In the genomic region with DNA sequence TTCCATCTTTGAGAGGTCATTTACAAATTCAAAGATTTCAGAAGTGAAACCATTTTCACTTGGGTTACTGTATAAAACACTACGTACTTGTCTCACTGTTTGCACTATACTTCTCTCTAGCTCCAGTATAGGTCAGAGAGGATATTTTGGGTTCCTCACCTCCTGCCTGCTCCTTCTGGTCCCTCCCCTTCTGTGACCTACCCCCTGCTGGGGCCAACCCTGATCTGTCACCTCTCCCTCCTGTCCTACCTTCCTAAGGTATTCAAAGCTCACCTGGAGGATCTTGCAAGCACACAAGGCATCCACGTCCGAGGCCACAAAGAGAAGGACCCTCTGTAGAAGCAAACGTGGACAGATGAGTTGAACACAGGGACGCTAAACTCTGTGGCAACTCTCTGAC, we compare ENCODE assay signal across 8 mouse cellular contexts. TPM values are rescaled to one million over a fixed set of nuclear protein-coding genes. Genes with fewer than 3 reads are reported as not detected.
DNase-seq lines count a peak whose midpoint lies in the region; ATAC-seq lines count a peak whose summit lies in the region.

No protein-coding gene starts in this region.

- no peaks in the 10 kb centered on the region for H3K27me3 ChIP-seq in hindbrain, embryonic 14.5 days (ENCODE audit: control insufficient read depth, insufficient read depth, low read length)
- H3K27me3 ChIP-seq in midbrain, embryonic 13.5 days, result no peaks in the 10 kb centered on the region

- no peaks in the 10 kb centered on the region for H3K9me3 ChIP-seq in hindbrain, embryonic 14.5 days (ENCODE audit: control insufficient read depth, low read length)
- no peaks in the 10 kb centered on the region for H3K9me3 ChIP-seq in midbrain, embryonic 13.5 days

- H3K9ac ChIP-seq in hindbrain, embryonic 14.5 days, result peak overlapping the region; percentile 43
- H3K9ac ChIP-seq in midbrain, embryonic 13.5 days (replicated peaks), result peak overlapping the region; percentile 50

- peak overlapping the region; percentile 69 for H3K4me2 ChIP-seq in hindbrain, embryonic 14.5 days (replicated peaks)
- peak overlapping the region; percentile 81 for H3K4me2 ChIP-seq in midbrain, embryonic 13.5 days (replicated peaks)

- H3K36me3 ChIP-seq in hindbrain, embryonic 14.5 days (replicated peaks; ENCODE audit: control insufficient read depth, insufficient read depth), result peaks cover 19% of the 10 kb centered on the region
- H3K36me3 ChIP-seq in midbrain, embryonic 13.5 days, result peaks cover 27% of the 10 kb centered on the region

- peak; percentile 30 for DNase-seq in left cerebral cortex, postnatal 4 days
- no peak for DNase-seq in left cerebral cortex, postnatal 25 days (ENCODE audit: low spot score in 2 of 2)
- peak; percentile 9 for DNase-seq in c-Kit-positive CD71-negative TER-119-negative erythroid progenitor cells, embryonic 14.5 days (ENCODE audit: low read depth)
- no peak for DNase-seq in hindbrain, embryonic 14.5 days (ENCODE audit: low spot score)
- DNase-seq in adipocyte (ENCODE audit: low spot score), result no peak
- no peak for DNase-seq in testis, postnatal 10 days (ENCODE audit: low spot score)
- no peak for DNase-seq in layer of hippocampus, adult 11-12 months (ENCODE audit: low spot score)

- WGBS in hindbrain, embryonic 14.5 days, result 8% methylated on average over 5 of the region's 5 CpGs
- WGBS in midbrain, embryonic 13.5 days, result 10% methylated on average over 5 of the region's 5 CpGs

- peak overlapping the region; percentile 56 for H3K4me3 ChIP-seq in hindbrain, embryonic 14.5 days (replicated peaks; ENCODE audit: low read length)
- peak overlapping the region; percentile 77 for H3K4me3 ChIP-seq in midbrain, embryonic 13.5 days (replicated peaks)

- H3K4me1 ChIP-seq in hindbrain, embryonic 14.5 days (replicated peaks; ENCODE audit: control insufficient read depth, insufficient read depth, low read length), result peaks cover 10% of the 10 kb centered on the region
- H3K4me1 ChIP-seq in midbrain, embryonic 13.5 days (replicated peaks), result peaks cover 23% of the 10 kb centered on the region

- intact Hi-C loops in left cerebral cortex, postnatal 4 days (cut with DNase I), result no loop called here
- intact Hi-C loops in left cerebral cortex, postnatal 25 days (cut with DNase I), result loop anchor here (5.0 kb wide), 1 partner anchor 66 kb away; the partner anchor contains the start of genes Hira and Mrpl40

- ATAC-seq in hindbrain, embryonic 14.5 days (ENCODE audit: low FRiP score), result no peak
- ATAC-seq in midbrain, embryonic 13.5 days, result peak; percentile 16

- no peak overlapping the region for H3K27ac ChIP-seq in hindbrain, embryonic 14.5 days
- H3K27ac ChIP-seq in midbrain, embryonic 13.5 days, result no peak overlapping the region

RNA-seq across cellular contexts. Expression of gene Ufd1, which starts 0.5 kb away (rescaled TPM):
- total RNA-seq in left cerebral cortex, postnatal 4 days (2021), result 100 to 1,000 TPM in 1 of 2 experiments, 10 to 100 TPM in 1; 95.2 to 107 TPM
- 10 to 100 TPM; 87.2 to 96.9 TPM for total RNA-seq in left cerebral cortex, postnatal 25 days (2021)
- 68.2 and 90.8 TPM in 2 replicates for polyA plus RNA-seq in hindbrain, embryonic 14.5 days (2014; fragmentation: Nextera tagmentation; extraction: Ambion mirVana)
- polyA plus RNA-seq in midbrain, embryonic 13.5 days (2015; fragmentation: Nextera tagmentation; extraction: Ambion mirVana), result 112 and 121 TPM in 2 replicates

RNA-seq across cellular contexts. Expression of gene Cdc45, which starts 0.8 kb away (rescaled TPM):
- total RNA-seq in left cerebral cortex, postnatal 4 days (2021), result 1 to 10 TPM; 4.9 TPM
- 1 to 10 TPM; 1.6 to 1.7 TPM for total RNA-seq in left cerebral cortex, postnatal 25 days (2021)
- polyA plus RNA-seq in hindbrain, embryonic 14.5 days (2014; fragmentation: Nextera tagmentation; extraction: Ambion mirVana), result 6.5 and 9.8 TPM in 2 replicates
- 17.4 and 18.5 TPM in 2 replicates for polyA plus RNA-seq in midbrain, embryonic 13.5 days (2015; fragmentation: Nextera tagmentation; extraction: Ambion mirVana)

RNA-seq across cellular contexts. Expression of gene 2510002D24Rik, which starts 25.3 kb away (rescaled TPM):
- total RNA-seq in left cerebral cortex, postnatal 4 days (2021), result 10 to 100 TPM; 20.2 to 21.9 TPM
- 10 to 100 TPM; 24.4 to 24.6 TPM for total RNA-seq in left cerebral cortex, postnatal 25 days (2021)
- 24.7 and 31.7 TPM in 2 replicates for polyA plus RNA-seq in hindbrain, embryonic 14.5 days (2014; fragmentation: Nextera tagmentation; extraction: Ambion mirVana)
- polyA plus RNA-seq in midbrain, embryonic 13.5 days (2015; fragmentation: Nextera tagmentation; extraction: Ambion mirVana), result 35.5 and 38.4 TPM in 2 replicates

RNA-seq across cellular contexts. Expression of gene Gm28539, which starts 25.4 kb away (rescaled TPM):
- total RNA-seq in left cerebral cortex, postnatal 4 days (2021), result 10 to 100 TPM in 1 of 2 experiments, 1 to 10 TPM in 1; 8.9 to 14.3 TPM
- total RNA-seq in left cerebral cortex, postnatal 25 days (2021), result 1 to 10 TPM in 1 of 2 experiments, under 1 TPM in 1; 0.98 to 1.7 TPM
- not detected in 2 replicates for polyA plus RNA-seq in hindbrain, embryonic 14.5 days (2014; fragmentation: Nextera tagmentation; extraction: Ambion mirVana)
- polyA plus RNA-seq in midbrain, embryonic 13.5 days (2015; fragmentation: Nextera tagmentation; extraction: Ambion mirVana), result 0.23 TPM in 1 of 2 replicates, not detected in the other

RNA-seq across cellular contexts. Expression of gene Cldn5, which starts 34.4 kb away (rescaled TPM):
- total RNA-seq in left cerebral cortex, postnatal 4 days (2021), result 10 to 100 TPM; 84.4 to 97.1 TPM
- total RNA-seq in left cerebral cortex, postnatal 25 days (2021), result 10 to 100 TPM; 51.1 to 67.2 TPM
- polyA plus RNA-seq in hindbrain, embryonic 14.5 days (2014; fragmentation: Nextera tagmentation; extraction: Ambion mirVana), result 115 and 122 TPM in 2 replicates
- polyA plus RNA-seq in midbrain, embryonic 13.5 days (2015; fragmentation: Nextera tagmentation; extraction: Ambion mirVana), result 59.1 and 68.2 TPM in 2 replicates

Comparison
In these comparisons a context has a peak if more than half of its experiments do, and no peak if none do; other contexts are left out.
1. DNase-seq: peak in left cerebral cortex, postnatal 4 days (single experiment) and c-Kit-positive CD71-negative TER-119-negative erythroid progenitor cells, embryonic 14.5 days (single experiment); none in left cerebral cortex, postnatal 25 days (0 of 2), hindbrain, embryonic 14.5 days (single experiment), adipocyte (single experiment), testis, postnatal 10 days (single experiment) and layer of hippocampus, adult 11-12 months (single experiment).